Mouse (Mus musculus) bone marrow macrophage, adult 2 months (primary cell): Measurements from ENCODE around the gene Scn3a. TPM values are rescaled to one million over a fixed set of nuclear protein-coding genes. Genes with fewer than 3 reads are reported as not detected.
"Not testable (repeated sequence)": the region's sequence is repeated elsewhere in the genome, so short reads cannot be mapped to it uniquely, and the experiment has no call there.

ENCODE experiments used
- H3K27ac ChIP-seq: 2 replicates; pipeline ENCODE4 v1.5.1; 2012; ENCODE audit warnings: low read depth, low read length; ENCODE audit not compliant: insufficient read depth
- H3K4me1 ChIP-seq: 2 replicates; pipeline ENCODE4 v1.6.1; 2012; ENCODE audit warnings: low read length; ENCODE audit not compliant: control insufficient read depth, insufficient read depth
- H3K4me3 ChIP-seq: 2 replicates; pipeline ENCODE4 v1.5.1; 2012; ENCODE audit warnings: mild to moderate bottlenecking, low read length, moderate library complexity; ENCODE audit not compliant: insufficient read depth
- CTCF ChIP-seq: IDR thresholded peaks from 2 replicates; pipeline ENCODE4 v1.5.1; 2012; ENCODE audit warnings: low read depth, mild to moderate bottlenecking, low read length, moderate library complexity
- POLR2A ChIP-seq: IDR thresholded peaks from 2 replicates; pipeline ENCODE4 v1.6.1; 2012; ENCODE audit warnings: mild to moderate bottlenecking, low read depth, low read length, borderline replicate concordance
- polyA plus RNA-seq: library from polyadenylated mRNA; stranded (reverse); fragments of >200 nt; gene quantifications from 2 replicates; pipeline ENCODE4 v1.2.4, GENCODE M21; 2012; ENCODE audit not compliant: missing spikeins, insufficient read depth, insufficient read length

Scn3a gene
- polyA plus RNA-seq, 1 experiment = not detected

GRCm38 (mm10) chr2:65516703-65517102 lies 50.7 kb downstream of the Scn3a start:
- H3K27ac ChIP-seq = no peak overlapping the region
- H3K4me3 ChIP-seq = no peak overlapping the region
- TF ChIP-seq CTCF (no peak), POLR2A (no peak)
- no peaks in the 10 kb centered on the region for H3K4me1 ChIP-seq

- no peak overlapping the region for H3K27ac ChIP-seq
- H3K4me3 ChIP-seq = no peak overlapping the region
- H3K4me1 ChIP-seq = no peaks in the 10 kb centered on the region
- no peak for TF ChIP-seq CTCF
- no peak for TF ChIP-seq POLR2A
Measured at GRCm38 (mm10) chr2:65508217-65508616, 59.2 kb downstream of the Scn3a start.

- no peak overlapping the region for H3K27ac ChIP-seq
- H3K4me3 ChIP-seq = no peak overlapping the region
- TF ChIP-seq POLR2A = no peak
- no peak for TF ChIP-seq CTCF
- H3K4me1 ChIP-seq = peaks cover 2% of the 10 kb centered on the region; the same call in 1 of the 2 replicates
Measured at GRCm38 (mm10) chr2:65490450-65490849, 77.0 kb downstream of the Scn3a start.

GRCm38 (mm10) chr2:65483434-65483833 lies 84.0 kb downstream of the Scn3a start:
- no peak for TF ChIP-seq CTCF
- TF ChIP-seq POLR2A = no peak
- H3K4me1 ChIP-seq = peaks cover 12% of the 10 kb centered on the region
- H3K27ac ChIP-seq = no peak overlapping the region
- H3K4me3 ChIP-seq = no peak overlapping the region

- H3K4me3 ChIP-seq = no peak overlapping the region
- H3K27ac ChIP-seq = no peak overlapping the region
- no peak for TF ChIP-seq POLR2A
- no peak for TF ChIP-seq CTCF
- H3K4me1 ChIP-seq = peaks cover 11% of the 10 kb centered on the region
Measured at GRCm38 (mm10) chr2:65481007-65481672, 86.3 kb downstream of the Scn3a start.

GRCm38 (mm10) chr2:65471311-65471882 lies 96.0 kb downstream of the Scn3a start:
- no peak overlapping the region for H3K27ac ChIP-seq
- no peaks in the 10 kb centered on the region for H3K4me1 ChIP-seq
- TF ChIP-seq POLR2A (no peak), CTCF (no peak)
- H3K4me3 ChIP-seq = no peak overlapping the region

- Histone ChIP-seq H3K4me1 (no peaks in the 10 kb centered on the region), H3K27ac (no peak overlapping the region), H3K4me3 (no peak overlapping the region)
- no peak for TF ChIP-seq POLR2A
- no peak for TF ChIP-seq CTCF
Measured at GRCm38 (mm10) chr2:65465694-65466093, 101.7 kb downstream of the Scn3a start.

GRCm38 (mm10) chr2:65453763-65454162 lies 113.7 kb downstream of the Scn3a start:
- Histone ChIP-seq H3K4me3 (no peak overlapping the region), H3K27ac (no peak overlapping the region), H3K4me1 (no peaks in the 10 kb centered on the region)
- TF ChIP-seq POLR2A (no peak), CTCF (no peak)

GRCm38 (mm10) chr2:65451401-65452078 lies 115.9 kb downstream of the Scn3a start:
- H3K4me3 ChIP-seq, H3K27ac ChIP-seq, H3K4me1 ChIP-seq: not testable (repeated sequence)
